Mouse (Mus musculus): Measurements from ENCODE around the gene Kctd17.

The Kctd17 gene

DNA sequence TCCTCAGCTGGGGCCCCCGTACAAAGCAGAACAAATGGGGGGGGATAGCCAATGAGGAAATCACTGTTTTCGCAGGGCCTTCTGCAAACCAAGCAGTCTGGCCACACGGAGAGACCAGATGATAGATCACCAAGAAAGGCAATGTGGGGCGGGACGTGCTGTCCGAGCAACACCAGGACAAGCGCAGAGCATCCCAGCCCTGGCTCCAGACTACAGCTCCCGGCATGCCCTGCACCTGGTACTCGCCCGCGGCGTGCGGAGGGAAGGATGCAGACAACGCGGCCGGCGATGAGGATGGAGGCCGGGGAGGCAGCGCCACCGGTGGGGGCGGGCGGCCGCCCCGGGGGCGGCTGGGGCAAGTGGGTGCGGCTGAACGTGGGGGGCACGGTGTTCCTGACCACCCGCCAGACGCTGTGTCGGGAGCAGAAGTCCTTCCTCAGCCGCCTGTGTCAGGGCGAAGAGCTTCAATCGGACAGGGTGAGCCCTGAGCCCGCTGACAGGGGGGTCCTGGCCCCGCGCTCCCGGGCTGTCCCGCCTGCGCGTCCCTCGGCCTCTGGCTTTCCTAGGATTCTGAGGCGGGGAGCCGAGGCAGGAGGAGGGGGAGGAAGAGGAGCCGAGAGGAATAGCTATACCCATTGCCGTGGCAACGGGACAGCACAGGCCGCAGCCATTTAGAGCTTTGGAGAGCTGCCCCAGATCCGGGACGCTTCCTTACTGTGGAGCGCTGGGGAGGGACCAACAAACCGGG, at the start of gene Kctd17:
Gene Kctd17, plus strand, starts transcription at position 174 of the 748 bp plus-strand sequence.
- Histone ChIP-seq H3K36me3 (ENCODE audit: control insufficient read depth, insufficient read depth, low read length, poor library complexity, severe bottlenecking) (no peaks in the 10 kb centered on the region), H3K27me3 (ENCODE audit: control insufficient read depth, insufficient read depth, low read length, poor library complexity, severe bottlenecking) (no peaks in the 10 kb centered on the region; the same call in 1 of the 2 replicates)
- no peak for DNase-seq (ENCODE audit: low read depth, low spot score)

DNA sequence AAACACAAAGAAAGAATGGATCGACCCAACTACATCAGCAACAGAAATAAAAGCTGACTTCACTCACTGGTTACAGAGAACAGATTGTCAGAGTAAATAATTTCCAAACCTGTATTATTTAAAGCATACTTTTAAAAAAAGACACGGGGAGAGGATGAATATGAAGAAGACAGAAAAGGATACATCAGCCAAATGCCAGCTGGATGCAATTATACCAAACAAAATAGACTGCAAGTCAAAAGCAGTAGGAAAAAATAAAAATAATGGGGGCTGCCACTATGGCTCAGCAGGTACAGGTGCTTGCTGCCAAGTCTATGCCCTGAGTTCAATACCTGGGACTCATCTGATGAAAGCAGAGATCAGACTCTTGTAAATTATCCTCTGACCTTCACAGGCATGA, 48.2 kb upstream of the Kctd17 start:
- Histone ChIP-seq H3K36me3 (ENCODE audit: control insufficient read depth, insufficient read depth, low read length, poor library complexity, severe bottlenecking) (no peaks in the 10 kb centered on the region), H3K27me3 (ENCODE audit: control insufficient read depth, insufficient read depth, low read length, poor library complexity, severe bottlenecking) (no peaks in the 10 kb centered on the region)
- no peak for DNase-seq (ENCODE audit: low read depth, low spot score)

DNA sequence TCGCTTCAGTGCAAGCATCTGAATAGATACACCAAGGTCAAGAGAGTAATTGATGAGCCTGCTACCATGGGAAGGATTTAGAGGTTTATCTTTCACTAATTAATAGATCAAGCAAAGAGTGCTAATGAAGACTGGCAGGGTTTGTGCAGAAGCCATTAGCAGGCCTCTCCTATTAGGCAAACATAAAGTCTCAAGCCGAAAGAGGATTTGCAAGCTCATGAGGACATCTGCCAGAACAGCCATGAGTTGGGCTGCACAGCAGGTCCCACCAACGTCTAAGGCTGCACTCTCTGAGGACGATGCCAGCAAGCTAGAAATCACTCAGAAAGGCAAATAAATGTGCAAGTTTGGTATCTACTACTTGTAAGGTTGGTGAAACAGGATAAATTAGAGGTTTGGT, 47.6 kb upstream of the Kctd17 start:
- H3K27me3 ChIP-seq (ENCODE audit: control insufficient read depth, insufficient read depth, low read length, poor library complexity, severe bottlenecking), result no peaks in the 10 kb centered on the region
- no peaks in the 10 kb centered on the region for H3K36me3 ChIP-seq (ENCODE audit: control insufficient read depth, insufficient read depth, low read length, poor library complexity, severe bottlenecking)
- DNase-seq (ENCODE audit: low read depth, low spot score), result no peak

DNA sequence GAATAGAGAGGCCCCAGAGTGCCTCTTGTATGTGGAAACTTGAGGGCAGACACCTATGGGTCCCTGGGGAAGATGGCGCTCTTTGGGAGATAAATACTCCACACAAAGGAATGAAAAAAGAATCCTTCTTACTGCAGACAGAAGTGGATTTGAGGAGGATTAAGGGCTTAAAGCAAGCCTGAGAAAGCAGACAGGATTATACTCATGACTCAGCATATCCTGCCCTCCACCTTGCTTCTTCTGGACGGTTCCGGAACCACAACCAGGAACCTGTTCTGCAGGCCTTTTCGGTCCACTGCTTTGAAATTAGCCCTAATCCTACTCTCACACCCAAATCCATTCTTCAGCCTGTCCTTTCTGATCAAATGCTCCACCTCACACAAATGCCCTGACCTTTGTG, 46.2 kb upstream of the Kctd17 start:
- DNase-seq (ENCODE audit: low read depth, low spot score), result no peak

DNA sequence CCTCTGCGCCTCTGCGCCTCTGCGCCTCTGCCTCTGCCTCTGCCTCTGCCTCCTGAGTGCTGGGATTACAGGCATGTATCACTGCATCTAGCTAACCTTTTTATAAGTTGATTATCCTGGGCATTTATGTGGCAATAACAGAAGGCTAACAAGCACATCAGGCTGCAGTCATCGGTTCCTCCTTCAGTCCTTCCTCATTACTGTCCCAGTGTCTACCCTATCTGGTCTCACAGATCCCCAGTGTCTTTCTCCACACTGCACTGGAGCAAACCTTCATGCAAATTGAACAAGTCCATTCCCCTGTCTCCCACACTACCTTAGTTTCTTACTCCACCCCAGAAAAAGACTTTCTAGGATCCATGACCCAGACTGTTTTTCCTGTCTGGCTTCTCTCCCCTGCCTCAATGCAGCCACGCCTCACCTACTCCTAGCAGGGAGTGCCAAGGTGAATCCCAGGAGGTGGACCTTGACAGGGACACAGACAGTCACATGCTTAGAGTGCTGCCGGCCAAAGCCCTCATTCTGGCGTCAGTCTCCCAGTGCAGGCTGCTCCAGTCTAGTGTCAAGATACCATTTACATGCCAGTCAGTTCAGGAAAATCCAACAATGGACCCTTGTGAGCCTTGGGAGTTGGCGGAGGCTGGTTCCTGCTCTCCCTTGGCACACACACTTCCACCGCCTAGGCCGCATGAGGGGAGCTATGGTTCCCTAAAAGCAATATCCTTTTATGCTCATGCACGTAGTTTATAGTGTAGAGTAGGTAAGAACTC, 44.7 kb upstream of the Kctd17 start:
- Histone ChIP-seq H3K27me3 (ENCODE audit: control insufficient read depth, insufficient read depth, low read length, poor library complexity, severe bottlenecking) (no peaks in the 10 kb centered on the region), H3K36me3 (ENCODE audit: control insufficient read depth, insufficient read depth, low read length, poor library complexity, severe bottlenecking) (no peaks in the 10 kb centered on the region)
- DNase-seq (ENCODE audit: low read depth, low spot score), result no peak

More for the DNA sequence above, 46.2 kb upstream of the Kctd17 start:
- Histone ChIP-seq H3K36me3 (ENCODE audit: control insufficient read depth, insufficient read depth, low read length, poor library complexity, severe bottlenecking) (no peaks in the 10 kb centered on the region), H3K27me3 (ENCODE audit: control insufficient read depth, insufficient read depth, low read length, poor library complexity, severe bottlenecking) (no peaks in the 10 kb centered on the region)

DNA sequence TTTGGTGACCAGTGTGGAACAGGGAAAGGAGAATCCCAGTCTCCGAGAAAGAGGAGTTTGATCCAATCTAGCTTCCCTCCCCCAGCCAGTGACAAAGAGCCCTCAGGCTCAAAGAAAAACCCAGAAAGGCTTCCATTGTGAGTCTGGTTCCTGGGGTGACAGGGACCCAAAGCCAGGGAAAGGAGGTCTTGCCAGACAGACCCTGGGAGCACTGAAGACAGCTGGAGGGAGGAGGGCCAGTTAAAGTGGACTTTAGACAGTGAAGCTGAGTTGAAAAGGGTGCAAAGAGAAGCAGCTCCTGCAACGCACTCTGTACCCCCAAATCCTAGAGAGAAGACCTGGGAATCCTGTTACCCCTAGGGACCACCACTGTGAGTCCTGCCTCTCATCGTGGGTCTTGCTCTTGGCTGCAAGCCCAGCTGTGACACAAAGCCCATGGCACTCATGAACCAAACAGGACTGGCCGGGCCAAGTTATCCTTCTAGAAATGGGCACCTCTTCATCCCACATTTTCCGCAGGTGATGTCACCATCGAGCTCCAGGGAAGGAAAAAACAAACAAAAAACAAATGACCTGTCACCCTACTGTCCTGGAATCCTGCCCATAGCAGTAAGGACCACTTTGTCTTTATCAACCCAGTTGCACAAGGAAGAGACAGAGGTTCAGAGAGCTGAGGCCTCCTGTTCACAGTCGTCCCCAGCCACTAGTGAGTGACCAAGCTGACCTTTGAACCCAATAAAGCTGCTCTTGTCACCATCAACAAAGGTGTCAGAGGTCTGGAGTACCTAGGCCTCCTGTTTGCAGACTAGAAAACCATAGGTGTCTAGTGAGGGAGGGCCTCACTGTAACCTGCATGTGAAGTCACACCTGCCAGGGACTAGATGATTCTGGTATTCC, 43.9 kb upstream of the Kctd17 start:
- DNase-seq (ENCODE audit: low read depth, low spot score), result no peak
- Histone ChIP-seq H3K27me3 (ENCODE audit: control insufficient read depth, insufficient read depth, low read length, poor library complexity, severe bottlenecking) (no peaks in the 10 kb centered on the region), H3K36me3 (ENCODE audit: control insufficient read depth, insufficient read depth, low read length, poor library complexity, severe bottlenecking) (no peaks in the 10 kb centered on the region)

DNA sequence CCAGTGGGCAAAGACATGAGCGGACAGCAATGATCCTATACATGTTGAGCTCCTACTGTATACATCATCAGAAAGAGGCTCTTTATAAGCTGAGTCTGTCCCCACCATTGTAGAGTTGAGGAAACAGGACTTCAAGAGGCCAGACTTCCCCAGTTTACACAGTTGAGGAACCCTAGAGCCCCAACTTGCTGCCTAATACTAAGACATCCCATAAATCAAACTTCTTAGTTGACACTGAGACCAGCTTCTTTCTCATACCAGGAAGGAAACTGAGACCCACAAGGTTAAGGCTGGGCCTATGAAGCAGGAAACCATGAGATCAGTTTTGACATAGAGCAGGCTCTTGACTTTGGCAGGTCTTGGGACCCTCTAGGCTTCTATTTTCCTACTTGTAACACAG, 42.8 kb upstream of the Kctd17 start:
- H3K36me3 ChIP-seq (ENCODE audit: control insufficient read depth, insufficient read depth, low read length, poor library complexity, severe bottlenecking), result no peaks in the 10 kb centered on the region

DNA sequence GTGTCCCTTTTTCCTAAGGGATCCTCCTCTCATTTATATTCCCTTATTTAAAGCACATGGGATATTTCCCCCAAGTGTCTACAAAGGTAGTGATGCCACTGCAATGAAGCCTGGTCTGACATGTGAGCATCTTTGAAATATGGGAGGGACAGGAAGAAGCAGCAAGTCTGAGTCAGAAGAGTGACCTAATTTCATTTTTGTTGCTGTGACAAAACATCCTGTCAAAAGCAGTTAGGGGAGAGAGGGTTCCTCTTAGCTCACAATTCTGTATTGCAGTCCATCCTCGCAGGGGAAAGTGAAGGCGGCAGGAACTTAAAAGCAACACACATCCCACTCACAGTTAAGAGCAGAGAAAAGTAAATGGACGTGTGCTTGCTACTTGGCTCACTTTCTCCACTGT, 37.5 kb upstream of the Kctd17 start:
- Histone ChIP-seq H3K27me3 (ENCODE audit: control insufficient read depth, insufficient read depth, low read length, poor library complexity, severe bottlenecking) (no peaks in the 10 kb centered on the region; the same call in 1 of the 2 replicates), H3K36me3 (ENCODE audit: control insufficient read depth, insufficient read depth, low read length, poor library complexity, severe bottlenecking) (no peaks in the 10 kb centered on the region)
- no peak for DNase-seq (ENCODE audit: low read depth, low spot score)

More for the DNA sequence above, 42.8 kb upstream of the Kctd17 start:
- no peak for DNase-seq (ENCODE audit: low read depth, low spot score)
- H3K27me3 ChIP-seq (ENCODE audit: control insufficient read depth, insufficient read depth, low read length, poor library complexity, severe bottlenecking), result no peaks in the 10 kb centered on the region

DNA sequence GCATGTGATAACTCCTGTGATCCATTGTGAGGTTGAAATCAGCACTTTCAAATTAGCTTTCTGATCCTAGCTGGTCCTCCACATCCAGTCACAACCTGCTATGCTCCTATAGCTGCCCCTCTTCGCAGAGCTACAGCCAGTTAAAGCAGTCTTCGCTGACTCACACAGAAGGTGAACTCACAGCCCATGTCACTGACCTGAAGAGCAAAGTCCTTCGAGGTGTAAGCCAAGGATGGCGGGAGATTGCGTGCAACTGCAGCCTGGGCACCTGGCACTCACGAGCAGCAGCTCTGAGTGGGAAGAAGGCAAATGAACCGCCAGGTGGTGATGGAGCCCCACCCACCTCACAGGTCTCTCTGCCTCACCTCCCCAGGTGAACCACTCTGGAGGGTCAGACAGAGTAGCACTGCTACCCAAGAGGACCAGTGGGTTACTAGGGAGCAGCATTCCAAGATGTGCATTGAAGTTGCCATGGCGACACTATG, 32.8 kb upstream of the Kctd17 start, which contains the start of gene Tex33:
Gene Tex33, minus strand, starts transcription at position 435 of the 485 bp plus-strand sequence.
- H3K27me3 ChIP-seq (ENCODE audit: control insufficient read depth, insufficient read depth, low read length, poor library complexity, severe bottlenecking), result no peaks in the 10 kb centered on the region; the same call in 1 of the 2 replicates
- H3K36me3 ChIP-seq (ENCODE audit: control insufficient read depth, insufficient read depth, low read length, poor library complexity, severe bottlenecking), result no peaks in the 10 kb centered on the region
- DNase-seq (ENCODE audit: low read depth, low spot score), result no peak

DNA sequence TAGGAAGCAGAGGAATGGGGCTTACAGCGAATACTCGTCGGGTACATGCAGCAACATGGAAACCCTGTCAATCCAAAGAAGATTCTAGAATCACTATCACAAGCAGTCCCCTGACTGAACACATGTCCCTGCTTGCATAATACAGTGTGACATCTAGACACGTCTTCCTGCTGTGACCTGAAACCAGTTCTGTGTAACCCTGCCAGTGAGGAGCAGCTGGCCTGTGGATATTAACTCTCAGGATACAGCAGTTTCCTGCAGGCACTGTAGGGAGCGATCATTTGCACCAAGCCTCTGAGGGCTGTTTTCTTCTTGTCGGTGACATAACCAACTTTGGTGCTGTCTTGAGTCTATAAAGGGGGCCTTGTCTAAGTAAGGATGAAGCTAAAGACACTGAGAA, 27.0 kb upstream of the Kctd17 start:
- DNase-seq (ENCODE audit: low read depth, low spot score), result no peak
- no peaks in the 10 kb centered on the region for H3K27me3 ChIP-seq (ENCODE audit: control insufficient read depth, insufficient read depth, low read length, poor library complexity, severe bottlenecking)
- H3K36me3 ChIP-seq (ENCODE audit: control insufficient read depth, insufficient read depth, low read length, poor library complexity, severe bottlenecking), result no peaks in the 10 kb centered on the region

DNA sequence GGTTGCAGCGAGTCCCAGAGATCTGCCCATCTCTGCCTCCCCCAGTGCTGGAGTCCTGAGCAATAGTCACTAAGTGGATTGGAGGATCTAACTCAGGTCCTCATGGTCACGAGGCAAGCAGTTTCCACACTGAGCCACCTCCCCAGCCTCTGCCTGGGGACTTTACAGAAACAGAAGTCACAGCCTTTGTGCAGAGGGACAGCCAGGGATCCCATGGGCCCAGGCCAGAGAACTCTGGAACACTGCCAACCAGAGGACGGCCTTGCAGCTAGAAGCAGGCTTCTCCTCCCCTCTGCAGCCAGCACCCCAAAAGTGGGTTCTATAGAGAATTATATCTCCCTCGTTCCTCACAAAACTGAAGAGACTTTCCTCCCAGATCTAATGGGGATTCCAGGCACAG, 26.4 kb upstream of the Kctd17 start:
- no peak for DNase-seq (ENCODE audit: low read depth, low spot score)
- Histone ChIP-seq H3K27me3 (ENCODE audit: control insufficient read depth, insufficient read depth, low read length, poor library complexity, severe bottlenecking) (no peaks in the 10 kb centered on the region), H3K36me3 (ENCODE audit: control insufficient read depth, insufficient read depth, low read length, poor library complexity, severe bottlenecking) (no peaks in the 10 kb centered on the region)

DNA sequence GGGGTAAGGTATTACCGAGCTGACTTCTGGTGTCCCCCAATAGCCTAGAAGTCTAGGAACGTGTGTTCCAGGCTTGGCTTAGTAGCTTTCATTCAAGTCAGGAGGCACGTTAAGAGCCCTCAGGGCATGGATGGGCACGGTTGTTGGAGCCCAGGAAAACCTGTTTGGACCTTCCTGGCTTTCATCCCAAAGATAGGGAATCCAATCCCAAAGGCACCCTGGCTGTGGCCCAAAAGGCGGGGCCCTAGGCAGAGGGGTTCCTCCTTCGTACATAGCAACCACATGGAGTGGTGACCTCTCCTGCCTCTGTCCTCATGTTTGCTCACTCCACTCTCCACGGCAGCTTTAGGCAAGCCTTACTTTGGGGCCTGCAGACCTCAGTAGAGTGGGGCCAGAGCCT, 25.9 kb upstream of the Kctd17 start:
- H3K36me3 ChIP-seq (ENCODE audit: control insufficient read depth, insufficient read depth, low read length, poor library complexity, severe bottlenecking), result no peaks in the 10 kb centered on the region
- DNase-seq (ENCODE audit: low read depth, low spot score), result no peak
- no peaks in the 10 kb centered on the region for H3K27me3 ChIP-seq (ENCODE audit: control insufficient read depth, insufficient read depth, low read length, poor library complexity, severe bottlenecking)

DNA sequence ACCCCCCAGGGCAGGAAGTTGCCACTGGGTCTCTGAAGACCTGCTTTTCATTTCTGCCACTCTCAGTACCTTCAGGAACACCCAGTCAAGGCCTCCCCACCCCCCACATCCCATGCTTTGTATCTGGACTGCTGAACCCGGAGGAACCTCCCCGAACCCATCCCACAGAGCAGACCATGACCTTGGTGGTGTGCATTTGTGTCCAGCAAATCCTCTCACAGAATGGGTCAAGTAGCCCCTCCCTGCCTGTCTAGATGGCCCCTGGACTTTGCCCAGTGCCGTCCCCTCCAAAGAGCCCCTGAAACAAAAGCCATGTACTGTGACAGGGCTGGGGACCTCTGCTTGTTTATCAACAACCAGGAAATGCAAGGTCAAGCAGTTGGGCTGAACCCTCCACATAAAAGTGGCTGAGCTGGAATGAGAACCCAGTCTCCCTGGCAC, 25.0 kb upstream of the Kctd17 start:
- no peak for DNase-seq (ENCODE audit: low read depth, low spot score)
- H3K27me3 ChIP-seq (ENCODE audit: control insufficient read depth, insufficient read depth, low read length, poor library complexity, severe bottlenecking), result no peaks in the 10 kb centered on the region
- H3K36me3 ChIP-seq (ENCODE audit: control insufficient read depth, insufficient read depth, low read length, poor library complexity, severe bottlenecking), result no peaks in the 10 kb centered on the region

DNA sequence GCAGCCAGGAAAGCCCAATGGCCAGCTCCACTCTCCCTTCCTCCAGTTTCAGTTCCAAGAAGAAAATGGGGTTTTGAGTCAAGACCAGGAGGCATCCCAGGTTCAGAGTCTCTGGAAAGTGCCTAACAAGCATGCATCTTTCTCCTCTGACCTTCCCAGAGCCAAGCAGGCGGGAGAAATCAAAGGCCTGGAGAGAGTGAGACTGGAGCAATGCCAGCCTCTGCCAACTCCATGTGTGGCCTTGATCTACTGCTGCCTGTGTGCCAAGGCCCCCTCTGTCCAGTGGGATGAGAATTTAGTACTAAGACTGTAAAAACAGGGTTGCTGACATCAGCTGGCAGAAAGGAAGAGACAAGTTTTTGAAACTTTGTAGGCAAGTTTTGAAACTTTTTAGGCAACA, 24.5 kb upstream of the Kctd17 start:
- no peak for DNase-seq (ENCODE audit: low read depth, low spot score)
- Histone ChIP-seq H3K36me3 (ENCODE audit: control insufficient read depth, insufficient read depth, low read length, poor library complexity, severe bottlenecking) (no peaks in the 10 kb centered on the region), H3K27me3 (ENCODE audit: control insufficient read depth, insufficient read depth, low read length, poor library complexity, severe bottlenecking) (no peaks in the 10 kb centered on the region)
